In the genomic region with DNA sequence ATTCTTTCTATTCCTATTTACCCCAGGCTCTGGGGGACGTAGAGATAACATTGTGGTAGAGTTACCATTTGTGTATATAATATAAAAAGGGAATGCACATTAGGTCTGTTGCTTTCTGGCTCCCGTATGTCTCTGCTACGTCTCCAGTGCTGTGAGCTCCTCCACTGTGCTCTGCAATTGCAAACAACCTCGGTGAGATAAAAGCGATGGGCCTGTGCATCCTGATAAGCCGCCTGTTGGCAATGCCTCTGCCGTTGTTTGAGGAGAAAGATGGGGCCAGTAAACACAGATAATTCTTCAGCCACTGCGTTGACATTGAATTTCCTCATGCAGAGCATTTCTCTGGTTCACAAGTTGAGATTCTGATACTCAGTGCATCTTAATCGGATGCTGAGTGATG, we compare ENCODE assay signal across 25 mouse cellular contexts.
DNase-seq lines count a peak whose midpoint lies in the region; ATAC-seq and TF ChIP-seq lines count a peak whose summit lies in the region.
"Had no signal": no experiment of that assay in that cellular context is flagged by ENCODE, and none has a peak within 500 bp of the region (broad histone marks: within the 10 kb centered on the region; RNA-seq: fewer than 3 reads in every experiment).

No protein-coding gene starts in this region.

- H3K4me1 ChIP-seq in lung, adult 2 months (ENCODE audit: control insufficient read depth, insufficient read depth, low read length) = peaks cover 5% of the 10 kb centered on the region
- no peaks in the 10 kb centered on the region for H3K4me1 ChIP-seq in liver, embryonic 13.5 days (replicated peaks)
- no peaks in the 10 kb centered on the region for H3K4me1 ChIP-seq in kidney, adult 2 months (ENCODE audit: control insufficient read depth, insufficient read depth, low read length)
- H3K4me1 ChIP-seq in intestine, postnatal 0 days (replicated peaks; ENCODE audit: control insufficient read depth, insufficient read depth, low read length) = no peaks in the 10 kb centered on the region
- H3K4me1 ChIP-seq: forebrain, embryonic 13.5 days; heart, embryonic 10.5 days; heart, embryonic 13.5 days had no signal

- TF ChIP-seq POLR2A in lung, adult 2 months (IDR thresholded peaks at IDR 0.05; ENCODE audit: borderline replicate concordance, extremely low read depth, low read depth, low read length) = no peak
- no peak for TF ChIP-seq POLR2A in kidney, adult 2 months (IDR thresholded peaks at IDR 0.05; ENCODE audit: low read depth, low read length)

- no peaks in the 10 kb centered on the region for H3K9me3 ChIP-seq in liver, embryonic 13.5 days (replicated peaks)
- no peaks in the 10 kb centered on the region for H3K9me3 ChIP-seq in intestine, postnatal 0 days (ENCODE audit: control insufficient read depth)
- H3K9me3 ChIP-seq: forebrain, embryonic 10.5 days; forebrain, embryonic 13.5 days; heart, embryonic 10.5 days; heart, embryonic 13.5 days had no signal

- H3K4me2 ChIP-seq in liver, embryonic 13.5 days = no peak overlapping the region
- H3K4me2 ChIP-seq in intestine, postnatal 0 days (replicated peaks; ENCODE audit: low read depth) = no peak overlapping the region
- H3K4me2 ChIP-seq: forebrain, embryonic 13.5 days; heart, embryonic 13.5 days; hindbrain, embryonic 14.5 days had no signal

- 27% methylated on average over 9 of the region's 9 CpGs for WGBS in lung, adult 2 months
- 17% methylated on average over 9 of the region's 9 CpGs for WGBS in liver, embryonic 13.5 days (ENCODE audit: insufficient replicate concordance)
- whole genome bisulfite sequencing in kidney, adult 2 months = 88% methylated on average over 9 of the region's 9 CpGs
- WGBS in intestine, postnatal 0 days = 33% methylated on average over 9 of the region's 9 CpGs

- H3K27me3 ChIP-seq in liver, embryonic 13.5 days = no peaks in the 10 kb centered on the region
- no peaks in the 10 kb centered on the region for H3K27me3 ChIP-seq in kidney, adult 2 months (replicated peaks; ENCODE audit: control insufficient read depth, insufficient read depth, low read length)
- no peaks in the 10 kb centered on the region for H3K27me3 ChIP-seq in intestine, postnatal 0 days (replicated peaks; ENCODE audit: control insufficient read depth, insufficient read depth, low read length)
- H3K27me3 ChIP-seq: forebrain, embryonic 13.5 days; heart, embryonic 13.5 days had no signal

- TF ChIP-seq CTCF in lung, adult 2 months (IDR thresholded peaks at IDR 0.05; ENCODE audit: insufficient read depth, low read length) = no peak
- no peak for TF ChIP-seq CTCF in kidney, adult 2 months (conservative IDR thresholded peaks at IDR 0.05; ENCODE audit: insufficient read depth, insufficient read length, low read depth, low read length)
- no peak for TF ChIP-seq CTCF in intestine, postnatal 0 days (IDR thresholded peaks at IDR 0.05; ENCODE audit: low read depth)

- no peak overlapping the region for H3K9ac ChIP-seq in liver, embryonic 13.5 days
- no peak overlapping the region for H3K9ac ChIP-seq in intestine, postnatal 0 days (ENCODE audit: low read depth, low read length)
- H3K9ac ChIP-seq: forebrain, embryonic 13.5 days; heart, embryonic 13.5 days; hindbrain, embryonic 14.5 days had no signal

- no peak overlapping the region for H3K4me3 ChIP-seq in lung, adult 2 months (replicated peaks; ENCODE audit: extremely low read depth, low read depth, low read length)
- H3K4me3 ChIP-seq in liver, embryonic 13.5 days (replicated peaks) = no peak overlapping the region
- no peak overlapping the region for H3K4me3 ChIP-seq in kidney, adult 2 months (ENCODE audit: insufficient read depth, low read depth, low read length)
- no peak overlapping the region for H3K4me3 ChIP-seq in intestine, postnatal 0 days (ENCODE audit: low read depth, low read length)
- H3K4me3 ChIP-seq: forebrain, embryonic 10.5 days; forebrain, embryonic 13.5 days; gastrocnemius, adult 2 months; heart, embryonic 10.5 days; heart, embryonic 13.5 days had no signal

- no peak overlapping the region for H3K27ac ChIP-seq in liver, embryonic 13.5 days
- no peak overlapping the region for H3K27ac ChIP-seq in kidney, adult 2 months (ENCODE audit: insufficient read depth, low read depth, low read length)
- H3K27ac ChIP-seq in intestine, postnatal 0 days (ENCODE audit: low read depth, low read length) = no peak overlapping the region
- H3K27ac ChIP-seq: forebrain, embryonic 10.5 days; forebrain, embryonic 13.5 days; gastrocnemius, adult 2 months; heart, embryonic 10.5 days; heart, embryonic 13.5 days; hindbrain, embryonic 14.5 days had no signal

- peak; percentile 14 for DNase-seq in lung, postnatal 14 days
- no peak for DNase-seq in lung, adult 2 months
- DNase-seq in c-Kit-positive CD71-positive TER-119-negative erythroid progenitor cells, embryonic 14.5 days (ENCODE audit: low read depth) = peak; percentile 43
- DNase-seq in c-Kit-positive CD71-positive TER-119-positive erythroid progenitor cells, embryonic 14.5 days (ENCODE audit: low spot score) = peak; percentile 34
- DNase-seq in liver, embryonic 13.5 days = peak; percentile 59
- no peak for DNase-seq in kidney, adult 2 months
- no peak for DNase-seq in natural killer cell, adult 2 months (ENCODE audit: low spot score in 2 of 2)
- DNase-seq: adrenal gland, adult 2 months; adrenal gland, postnatal 14 days; cerebellum, adult 18-20 months; cerebellum, adult 9-10 months; cerebellum, postnatal 14 days; gastrocnemius, adult 2 months; gastrocnemius, postnatal 14 days; heart, adult 18-20 months; heart, postnatal 14 days; heart, postnatal 4 days had no signal

- H3K36me3 ChIP-seq in liver, embryonic 13.5 days = no peaks in the 10 kb centered on the region
- no peaks in the 10 kb centered on the region for H3K36me3 ChIP-seq in kidney, adult 2 months (ENCODE audit: control insufficient read depth, insufficient read depth, low read length)
- no peaks in the 10 kb centered on the region for H3K36me3 ChIP-seq in intestine, postnatal 0 days (ENCODE audit: control insufficient read depth, insufficient read depth)
- H3K36me3 ChIP-seq: forebrain, embryonic 10.5 days; heart, embryonic 10.5 days; heart, embryonic 13.5 days had no signal

- ATAC-seq in liver, embryonic 13.5 days (ENCODE audit: low read depth) = peak; percentile 70; the same call in 1 of the 2 replicates
- no peak for ATAC-seq in intestine, postnatal 0 days
- ATAC-seq: CD4-positive, CD25-positive, alpha-beta regulatory T cell, adult 4 months; forebrain, embryonic 13.5 days; forebrain, embryonic 16.5 days had no signal

Comparison
In these comparisons a context has a peak if more than half of its experiments do, and no peak if none do; other contexts are left out.
1. DNase-seq: peak in lung, postnatal 14 days (single experiment), c-Kit-positive CD71-positive TER-119-negative erythroid progenitor cells, embryonic 14.5 days (single experiment), c-Kit-positive CD71-positive TER-119-positive erythroid progenitor cells, embryonic 14.5 days (single experiment) and liver, embryonic 13.5 days (single experiment); none in lung, adult 2 months (single experiment), kidney, adult 2 months (single experiment) and natural killer cell, adult 2 months (0 of 2).